Mouse (Mus musculus): ENCODE results near the gene Cpped1.
A peak's percentile ranks its signal among the peaks of the same experiment; 100 is the strongest.

The Cpped1 gene

GRCm38 (mm10) chr16:11909035-11909591 is at the start of gene Cpped1:
Cpped1 (minus strand) TSS chr16:11909445.
- DNase-seq (ENCODE audit: low spot score) = peak; percentile 51

- DNase-seq (ENCODE audit: low spot score) = no peak
Observed at GRCm38 (mm10) chr16:11940477-11940876, 31.2 kb upstream of the Cpped1 start.

- DNase-seq (ENCODE audit: low spot score) = no peak
Observed at GRCm38 (mm10) chr16:11910801-11911200, 1.6 kb upstream of the Cpped1 start.

- DNase-seq (ENCODE audit: low spot score) = no peak
Observed at GRCm38 (mm10) chr16:11909817-11910216, 572 bp upstream of the Cpped1 start.

- no peak for DNase-seq (ENCODE audit: low spot score)
Observed at GRCm38 (mm10) chr16:11908461-11909014, 707 bp downstream of the Cpped1 start.

GRCm38 (mm10) chr16:11907816-11908215 is 1.4 kb downstream of the Cpped1 start:
- DNase-seq (ENCODE audit: low spot score) = no peak

GRCm38 (mm10) chr16:11906906-11907305 is 2.3 kb downstream of the Cpped1 start:
- DNase-seq (ENCODE audit: low spot score) = no peak

- no peak for DNase-seq (ENCODE audit: low spot score)
Observed at GRCm38 (mm10) chr16:11905216-11905615, 4.0 kb downstream of the Cpped1 start.

- no peak for DNase-seq (ENCODE audit: low spot score)
Observed at GRCm38 (mm10) chr16:11902007-11902406, 7.2 kb downstream of the Cpped1 start.

GRCm38 (mm10) chr16:11900341-11900740 is 8.9 kb downstream of the Cpped1 start:
- no peak for DNase-seq (ENCODE audit: low spot score)

GRCm38 (mm10) chr16:11896411-11896810 is 12.8 kb downstream of the Cpped1 start:
- DNase-seq (ENCODE audit: low spot score) = no peak

- no peak for DNase-seq (ENCODE audit: low spot score)
Observed at GRCm38 (mm10) chr16:11894877-11895276, 14.4 kb downstream of the Cpped1 start.

- DNase-seq (ENCODE audit: low spot score) = no peak
Observed at GRCm38 (mm10) chr16:11890186-11890585, 19.1 kb downstream of the Cpped1 start.

GRCm38 (mm10) chr16:11889741-11890140 is 19.5 kb downstream of the Cpped1 start:
- no peak for DNase-seq (ENCODE audit: low spot score)

GRCm38 (mm10) chr16:11881795-11882194 is 27.4 kb downstream of the Cpped1 start:
- DNase-seq (ENCODE audit: low spot score) = no peak

GRCm38 (mm10) chr16:11880461-11880860 is 28.8 kb downstream of the Cpped1 start:
- no peak for DNase-seq (ENCODE audit: low spot score)

GRCm38 (mm10) chr16:11879196-11879595 is 30.0 kb downstream of the Cpped1 start:
- DNase-seq (ENCODE audit: low spot score) = no peak

GRCm38 (mm10) chr16:11875227-11875626 is 34.0 kb downstream of the Cpped1 start:
- DNase-seq (ENCODE audit: low spot score) = no peak

- no peak for DNase-seq (ENCODE audit: low spot score)
Observed at GRCm38 (mm10) chr16:11873292-11873691, 36.0 kb downstream of the Cpped1 start.

- no peak for DNase-seq (ENCODE audit: low spot score)
Observed at GRCm38 (mm10) chr16:11868486-11868885, 40.8 kb downstream of the Cpped1 start.

- no peak for DNase-seq (ENCODE audit: low spot score)
Observed at GRCm38 (mm10) chr16:11852716-11853605, 56.3 kb downstream of the Cpped1 start.

- DNase-seq (ENCODE audit: low spot score) = no peak
Observed at GRCm38 (mm10) chr16:11848990-11849658, 60.1 kb downstream of the Cpped1 start.

- no peak for DNase-seq (ENCODE audit: low spot score)
Observed at GRCm38 (mm10) chr16:11845309-11845708, 63.9 kb downstream of the Cpped1 start.

Data from urinary bladder, postnatal 10 days (tissue).